Mouse (Mus musculus) small intestine, adult 2 months (tissue): Measurements from ENCODE around the gene Mmp14.

ENCODE experiments used
- CTCF ChIP-seq: fragments of 200-500 bp; IDR thresholded peaks from 2 replicates; pipeline ENCODE4 v1.5.1; 2012; ENCODE audit warnings: low read depth, mild to moderate bottlenecking, control low read depth, inconsistent platforms, low read length, moderate library complexity, mixed read lengths; ENCODE audit not compliant: insufficient replicate concordance, insufficient read length; ENCODE audit errors: extremely low read depth
- POLR2A ChIP-seq: fragments of 200-500 bp; IDR thresholded peaks from 2 replicates; pipeline ENCODE4 v1.6.1; 2012; ENCODE audit warnings: low read depth, mild to moderate bottlenecking, control low read depth, inconsistent platforms, low read length, moderate library complexity

DNA sequence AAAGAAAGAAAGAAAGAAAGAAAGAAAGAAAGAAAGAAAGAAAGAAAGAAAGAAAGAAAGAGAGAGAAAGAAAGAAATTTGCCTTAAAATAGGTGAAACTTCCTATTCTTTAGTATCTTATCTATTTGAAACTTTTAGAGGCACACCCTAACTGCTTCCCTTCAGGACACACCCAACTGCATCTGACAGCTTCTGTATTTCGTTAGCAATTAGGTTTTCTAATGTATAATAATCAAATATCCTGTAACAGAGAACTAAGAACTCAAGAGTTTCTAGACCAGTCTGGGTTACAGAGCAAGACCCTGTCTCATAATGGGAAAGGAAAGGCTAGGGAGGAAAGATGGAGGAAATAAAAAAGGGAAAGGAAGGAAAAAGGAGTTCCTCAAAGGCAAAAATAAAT, 6.8 kb upstream of the Mmp14 start:
- TF ChIP-seq CTCF = no peak
- no peak for TF ChIP-seq POLR2A
